Mouse (Mus musculus) C2C12 (cell line): ENCODE results near the gene Ttc32.

ENCODE experiments used
- CTCF ChIP-seq: IDR thresholded peaks from one replicate; pipeline ENCODE4 v1.5.1; 2011; ENCODE audit not compliant: control insufficient read depth, insufficient read depth, insufficient read length
- FOSL1 ChIP-seq: IDR thresholded peaks from one replicate; pipeline ENCODE4 v1.8.0; 2011; ENCODE audit warnings: mild to moderate bottlenecking, low read length; ENCODE audit not compliant: poor library complexity, insufficient read depth, severe bottlenecking
- MAX ChIP-seq: IDR thresholded peaks from one replicate; pipeline ENCODE4 v1.6.1; 2011; ENCODE audit warnings: mild to moderate bottlenecking, control low read depth
- MYOD1 ChIP-seq: IDR thresholded peaks from one replicate; pipeline ENCODE4 v1.6.1; 2011; ENCODE audit warnings: low read depth; ENCODE audit not compliant: control insufficient read depth, insufficient read length
- MYOG ChIP-seq: IDR thresholded peaks from one replicate; pipeline ENCODE4 v1.6.1; 2011; ENCODE audit not compliant: control insufficient read depth, insufficient read length; ENCODE audit errors: extremely low read depth
- USF1 ChIP-seq: IDR thresholded peaks from one replicate; pipeline ENCODE4 v1.6.1; 2011; ENCODE audit warnings: low read depth, mild to moderate bottlenecking, control low read depth, moderate library complexity

DNA sequence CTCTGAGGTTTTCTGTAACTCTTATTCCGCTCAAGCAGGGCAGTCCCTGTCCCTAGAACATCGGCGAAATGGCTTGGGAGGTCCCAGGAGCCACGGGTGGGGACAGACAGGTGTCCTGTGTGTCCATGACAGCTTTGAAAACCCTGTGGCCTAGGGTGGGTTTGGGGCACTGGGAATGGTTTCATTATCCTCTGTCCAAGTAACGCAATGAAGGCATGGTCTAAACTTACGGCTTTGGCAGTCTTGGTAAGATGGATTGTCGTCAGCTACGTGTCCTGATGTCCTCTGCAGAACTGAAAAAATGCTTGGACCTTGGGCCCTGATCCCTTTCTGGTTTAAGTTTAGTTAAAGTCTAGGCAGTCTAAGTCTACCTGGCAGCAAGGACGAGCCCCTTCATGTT lies 30.2 kb downstream of the Ttc32 start:
- TF ChIP-seq CTCF, result no peak
- no peak for TF ChIP-seq MYOG
- no peak for TF ChIP-seq USF1
- no peak for TF ChIP-seq MAX
- no peak for TF ChIP-seq MYOD1
- no peak for TF ChIP-seq FOSL1
